Mouse (Mus musculus) G1E (cell line): ENCODE measurements at regions not wholly inside any gene's neighbourhood (a gene's known extent, or its start where the extent isn't known, plus 50 kb on each side); places are given as distances from the start of the nearest gene placed in this dataset.
A peak's percentile ranks its signal among the peaks of the same experiment; 100 is the strongest.

Experiments
- ATAC-seq: 2 replicates; pipeline ENCODE4 v1.8.0; 2016; ENCODE audit warnings: mild to moderate bottlenecking; ENCODE audit not compliant: insufficient number of reproducible peaks, poor library complexity, low FRiP score, severe bottlenecking; ENCODE audit errors: extremely low read depth
- DNase-seq: peaks from one replicate; pipeline ENCODE4 v3.0.0; 2012; ENCODE audit warnings: low spot score
- H3K27me3 ChIP-seq: 2 replicates; pipeline ENCODE4 v1.6.1; 2012; ENCODE audit warnings: mild to moderate bottlenecking, low read length, inconsistent platforms; ENCODE audit not compliant: insufficient read depth
- H3K36me3 ChIP-seq: replicated peaks from 2 replicates; pipeline ENCODE3; 2012; ENCODE audit warnings: mild to moderate bottlenecking, inconsistent platforms
- H3K4me1 ChIP-seq: 2 replicates; pipeline ENCODE4 v1.6.1; 2012; ENCODE audit warnings: low read depth, low read length, inconsistent platforms, mixed read lengths; ENCODE audit not compliant: insufficient read depth
- H3K4me3 ChIP-seq: 2 replicates; pipeline ENCODE4 v1.5.1; 2012; ENCODE audit warnings: low read depth, mild to moderate bottlenecking, inconsistent platforms, low read length, moderate library complexity, mixed read lengths
- H3K9me3 ChIP-seq: replicated peaks from 2 replicates; pipeline ENCODE4 v1.6.1; 2012; ENCODE audit warnings: inconsistent platforms
- CTCF ChIP-seq: IDR thresholded peaks from 2 replicates; pipeline ENCODE4 v1.5.1; 2012; ENCODE audit warnings: low read depth, low read length, inconsistent platforms, mixed read lengths
- GATA1 ChIP-seq: IDR thresholded peaks from 2 replicates; pipeline ENCODE4 v1.6.1; 2012; ENCODE audit warnings: borderline replicate concordance, low read length, inconsistent platforms, mixed read lengths
- GATA2 ChIP-seq: IDR thresholded peaks from 2 replicates; pipeline ENCODE4 v1.6.1; 2012; ENCODE audit warnings: low read depth, low read length, inconsistent platforms, borderline replicate concordance
- POLR2AphosphoS5 ChIP-seq: IDR thresholded peaks from 2 replicates; pipeline ENCODE4 v1.6.1; 2012; ENCODE audit warnings: low read depth, low read length, inconsistent platforms; ENCODE audit not compliant: insufficient replicate concordance
- TAL1 ChIP-seq: conservative IDR thresholded peaks from 2 replicates; pipeline ENCODE4 v1.6.1; 2012; ENCODE audit warnings: low read depth, low read length, inconsistent platforms, mixed read lengths

DNA sequence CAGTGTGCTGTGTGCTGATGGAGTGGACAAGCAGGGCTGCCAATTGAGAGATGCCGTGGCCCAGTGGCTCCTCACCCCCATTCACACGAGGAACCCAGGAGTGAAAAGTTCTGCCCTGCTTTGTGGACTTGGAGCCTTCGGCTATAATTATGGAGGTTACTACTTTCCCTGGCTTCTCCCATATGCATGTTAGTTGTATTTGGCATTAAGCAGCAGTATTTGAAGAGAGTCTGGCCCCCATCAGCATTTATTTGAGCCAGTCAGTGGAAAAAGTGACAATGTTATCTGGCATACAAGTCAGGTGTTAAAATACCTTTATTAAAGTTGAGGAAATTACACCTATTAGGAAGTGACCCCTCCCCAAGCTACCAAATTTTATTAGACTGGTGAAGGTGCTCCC lies 196.1 kb upstream of the Mef2c start:
- no peaks in the 10 kb centered on the region for H3K9me3 ChIP-seq
- ATAC-seq = no peak
- no peaks in the 10 kb centered on the region for H3K4me1 ChIP-seq
- H3K4me3 ChIP-seq = no peak overlapping the region
- no peak for DNase-seq
- TF ChIP-seq TAL1 = no peak
- no peak for TF ChIP-seq CTCF
- TF ChIP-seq POLR2AphosphoS5 = no peak
- no peak for TF ChIP-seq GATA2
- no peak for TF ChIP-seq GATA1
- no peaks in the 10 kb centered on the region for H3K36me3 ChIP-seq
- no peaks in the 10 kb centered on the region for H3K27me3 ChIP-seq

DNA sequence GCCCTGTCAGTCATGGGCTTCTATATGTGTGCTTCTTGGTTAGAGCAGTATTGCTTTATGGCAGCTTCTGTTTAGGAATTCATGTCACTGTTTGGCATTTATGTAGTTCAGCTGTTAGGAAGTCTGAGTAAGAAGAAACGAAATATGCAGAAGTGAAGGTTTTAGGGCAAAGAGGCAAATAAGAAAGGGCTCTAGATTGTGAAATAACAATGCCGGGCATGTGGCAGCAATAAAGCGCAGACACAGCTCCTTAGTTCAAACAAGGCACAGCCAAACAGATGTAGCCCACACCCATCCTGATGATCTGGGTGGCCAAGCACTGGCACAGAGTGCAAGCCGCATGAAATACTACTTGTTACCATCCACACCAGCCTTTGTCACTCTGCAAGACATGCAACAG lies 175.3 kb upstream of the Mef2c start:
- no peaks in the 10 kb centered on the region for H3K9me3 ChIP-seq
- no peak overlapping the region for H3K4me3 ChIP-seq
- H3K4me1 ChIP-seq = no peaks in the 10 kb centered on the region
- DNase-seq (no peak), ATAC-seq (no peak)
- no peaks in the 10 kb centered on the region for H3K27me3 ChIP-seq
- H3K36me3 ChIP-seq = no peaks in the 10 kb centered on the region
- no peak for TF ChIP-seq POLR2AphosphoS5
- TF ChIP-seq CTCF = no peak
- no peak for TF ChIP-seq GATA1
- TF ChIP-seq GATA2 = no peak
- no peak for TF ChIP-seq TAL1

GRCm38 (mm10) chr13:83333728-83334127 lies 170.1 kb upstream of the Mef2c start:
- DNase-seq (no peak), ATAC-seq (no peak)
- no peaks in the 10 kb centered on the region for H3K9me3 ChIP-seq
- no peaks in the 10 kb centered on the region for H3K36me3 ChIP-seq
- no peak overlapping the region for H3K4me3 ChIP-seq
- no peak for TF ChIP-seq GATA2
- no peak for TF ChIP-seq CTCF
- no peak for TF ChIP-seq POLR2AphosphoS5
- TF ChIP-seq TAL1 = no peak
- no peak for TF ChIP-seq GATA1
- no peaks in the 10 kb centered on the region for H3K27me3 ChIP-seq
- no peaks in the 10 kb centered on the region for H3K4me1 ChIP-seq

DNA sequence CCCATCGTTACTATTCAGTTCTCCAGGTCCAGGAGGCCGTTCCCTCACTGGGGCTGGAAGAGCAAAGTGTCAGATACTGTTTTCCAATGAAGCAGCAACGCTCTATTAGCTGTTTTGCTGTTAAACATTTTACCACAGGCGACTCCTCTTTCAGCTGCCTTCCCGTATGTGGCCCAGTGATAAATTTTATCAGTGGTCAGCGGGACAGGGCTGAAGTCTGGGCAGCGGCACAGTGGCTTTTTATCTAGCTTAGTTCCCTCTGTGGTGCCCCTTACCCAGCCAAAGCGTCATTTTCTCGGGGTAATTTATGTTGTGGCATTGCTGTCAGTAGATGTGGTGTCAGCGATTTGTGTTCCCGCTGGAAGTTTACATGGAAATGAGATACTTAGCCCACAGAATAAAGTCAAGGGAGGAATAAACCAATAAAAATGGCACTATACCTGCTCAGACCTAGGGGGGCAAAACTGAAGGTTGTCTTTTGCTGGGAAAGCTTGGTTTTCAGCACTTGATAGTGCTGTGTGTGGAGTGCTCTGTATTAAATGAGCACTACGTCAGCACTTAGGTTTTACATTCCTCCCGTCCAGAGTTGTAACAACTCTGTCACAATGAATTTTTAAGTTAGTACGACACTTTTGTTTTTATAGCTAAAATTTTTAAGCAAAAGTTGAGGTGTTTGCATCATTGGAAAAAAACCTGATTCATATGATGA lies 159.1 kb upstream of the Mef2c start:
- peak; percentile 28; the same call in 1 of the 2 replicates for ATAC-seq
- no peaks in the 10 kb centered on the region for H3K27me3 ChIP-seq
- no peaks in the 10 kb centered on the region for H3K36me3 ChIP-seq
- TF ChIP-seq GATA1 = no peak
- TF ChIP-seq GATA2 = no peak
- TF ChIP-seq POLR2AphosphoS5 = no peak
- TF ChIP-seq CTCF = no peak
- no peak for TF ChIP-seq TAL1
- 0 out of 2 replicates have a peak, but pooled peaks cover 4% of the 10 kb centered on the region for H3K4me1 ChIP-seq
- H3K9me3 ChIP-seq = no peaks in the 10 kb centered on the region
- H3K4me3 ChIP-seq = no peak overlapping the region
- DNase-seq = no peak

DNA sequence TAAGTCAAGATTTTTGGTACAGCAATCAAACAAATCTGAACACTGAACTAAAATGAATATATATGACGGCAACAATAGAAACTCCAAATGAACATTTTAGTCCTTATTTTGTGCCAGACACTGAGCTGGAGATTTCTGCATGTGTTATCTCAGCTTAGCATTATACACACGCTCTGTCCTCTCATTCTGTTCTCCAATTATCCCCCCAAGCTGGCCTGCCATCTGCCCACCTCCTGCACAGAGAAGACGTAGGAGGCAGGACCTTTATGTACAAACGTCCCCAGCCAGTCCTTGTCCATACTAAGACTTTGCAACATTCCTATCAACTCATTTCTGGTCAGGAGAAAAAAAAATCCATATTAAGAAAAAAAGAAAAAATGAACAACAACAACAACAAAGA lies 148.5 kb upstream of the Mef2c start:
- DNase-seq (no peak), ATAC-seq (no peak)
- no peak overlapping the region for H3K4me3 ChIP-seq
- H3K9me3 ChIP-seq = no peaks in the 10 kb centered on the region
- no peak for TF ChIP-seq TAL1
- H3K27me3 ChIP-seq = no peaks in the 10 kb centered on the region
- H3K36me3 ChIP-seq = no peaks in the 10 kb centered on the region
- H3K4me1 ChIP-seq = no peaks in the 10 kb centered on the region

DNA sequence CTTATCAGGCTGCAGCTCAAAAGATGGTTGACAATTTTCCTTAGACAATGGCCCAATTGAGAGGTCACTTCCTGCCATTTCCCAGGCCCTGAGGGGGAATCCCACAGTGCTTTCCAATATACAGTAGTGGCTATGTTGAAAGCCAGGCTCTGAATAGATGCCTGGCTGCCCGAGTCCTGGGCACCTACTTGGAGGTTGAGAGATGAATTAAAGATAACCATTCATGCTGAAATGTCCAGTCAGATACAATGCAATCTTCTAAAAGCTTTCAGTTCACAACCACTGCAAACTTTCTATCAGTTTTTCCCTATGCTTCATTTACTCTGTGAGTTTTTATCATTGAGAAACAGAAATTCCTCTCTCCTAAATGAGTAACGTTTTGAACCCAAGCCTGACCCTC lies 143.3 kb upstream of the Mef2c start:
- DNase-seq = no peak
- TF ChIP-seq TAL1 (no peak), GATA2 (no peak), GATA1 (no peak), CTCF (no peak), POLR2AphosphoS5 (no peak)
- Histone ChIP-seq H3K27me3 (no peaks in the 10 kb centered on the region), H3K4me3 (no peak overlapping the region), H3K4me1 (no peaks in the 10 kb centered on the region), H3K36me3 (no peaks in the 10 kb centered on the region), H3K9me3 (no peaks in the 10 kb centered on the region)
- no peak for ATAC-seq
